Mouse (Mus musculus): ENCODE measurements around the gene B4galt2. TPM values are rescaled to one million over a fixed set of nuclear protein-coding genes. Genes with fewer than 3 reads are reported as not detected.

B4galt2 gene
- 5.2 and 5.7 TPM in 2 replicates for polyA plus RNA-seq (2016; fragmentation: Nextera tagmentation; extraction: Ambion mirVana)

GRCm38 (mm10) chr4:117882701-117883691 lies at the start of gene B4galt2:
TSS of gene B4galt2 (minus strand) at chr4:117883487.
- H3K9ac ChIP-seq, result peak within 1 kb of the TSS; percentile 80
- H3K4me1 ChIP-seq, result peaks cover 49% of the 10 kb centered on the region
- peak within 1 kb of the TSS; percentile 94 for H3K4me2 ChIP-seq
- H3K9me3 ChIP-seq (replicated peaks), result no peaks in the 10 kb centered on the region
- H3K27ac ChIP-seq, result no peak within 1 kb of the TSS
- H3K4me3 ChIP-seq, result peak within 1 kb of the TSS; percentile 67
- 0 out of 2 replicates have a peak, but pooled peaks have one; percentile 2 for ATAC-seq
- peaks cover 26% of the 10 kb centered on the region for H3K36me3 ChIP-seq
- 3% methylated on average over 62 of the region's 103 CpGs for WGBS (ENCODE audit: insufficient replicate concordance)
- H3K27me3 ChIP-seq (replicated peaks), result peaks cover 33% of the 10 kb centered on the region

GRCm38 (mm10) chr4:117929391-117929881 lies 46.1 kb upstream of the B4galt2 start, which contains the start of gene Artn:
TSS of gene Artn (minus strand) at chr4:117929763.
- Histone ChIP-seq H3K27me3 (replicated peaks) (peaks cover 78% of the 10 kb centered on the region), H3K4me2 (peak within 1 kb of the TSS; percentile 78), H3K4me3 (peak within 1 kb of the TSS; percentile 57), H3K4me1 (peaks cover 44% of the 10 kb centered on the region), H3K9ac (peak within 1 kb of the TSS; percentile 73), H3K36me3 (0 out of 2 replicates have a peak, but pooled peaks cover 6% of the 10 kb centered on the region), H3K9me3 (replicated peaks) (no peaks in the 10 kb centered on the region; the same call in 1 of the 2 replicates), H3K27ac (peak within 1 kb of the TSS; percentile 84)
- 3% methylated on average over 33 of the region's 33 CpGs for WGBS (ENCODE audit: insufficient replicate concordance)
- no peak for ATAC-seq

- Histone ChIP-seq H3K4me2 (peak overlapping the region; percentile 78), H3K9ac (peak overlapping the region; percentile 73), H3K27ac (peak overlapping the region; percentile 84), H3K36me3 (0 out of 2 replicates have a peak, but pooled peaks cover 6% of the 10 kb centered on the region), H3K27me3 (replicated peaks) (peaks cover 85% of the 10 kb centered on the region), H3K4me1 (peaks cover 50% of the 10 kb centered on the region), H3K4me3 (peak overlapping the region; percentile 57), H3K9me3 (replicated peaks) (no peaks in the 10 kb centered on the region; the same call in 1 of the 2 replicates)
- peak; percentile 93 for ATAC-seq
- 3% methylated on average over 13 of the region's 13 CpGs for WGBS (ENCODE audit: insufficient replicate concordance)
Observed at GRCm38 (mm10) chr4:117928699-117929241, 45.5 kb upstream of the B4galt2 start.

- H3K4me3 ChIP-seq, result peak overlapping the region; percentile 57
- WGBS (ENCODE audit: insufficient replicate concordance), result 12% methylated on average over 6 of the region's 6 CpGs
- peaks cover 56% of the 10 kb centered on the region for H3K4me1 ChIP-seq
- H3K36me3 ChIP-seq, result 0 out of 2 replicates have a peak, but pooled peaks cover 6% of the 10 kb centered on the region
- peak overlapping the region; percentile 78 for H3K4me2 ChIP-seq
- no peaks in the 10 kb centered on the region; the same call in 1 of the 2 replicates for H3K9me3 ChIP-seq (replicated peaks)
- H3K27ac ChIP-seq, result peak overlapping the region; percentile 84
- peak; percentile 48 for ATAC-seq
- H3K9ac ChIP-seq, result peak overlapping the region; percentile 52
- H3K27me3 ChIP-seq (replicated peaks), result peaks cover 90% of the 10 kb centered on the region
Observed at GRCm38 (mm10) chr4:117928234-117928633, 44.9 kb upstream of the B4galt2 start.

- H3K9me3 ChIP-seq (replicated peaks), result no peaks in the 10 kb centered on the region; the same call in 1 of the 2 replicates
- H3K27ac ChIP-seq, result no peak overlapping the region
- 2% methylated on average over 71 of the region's 71 CpGs for WGBS (ENCODE audit: insufficient replicate concordance)
- peak overlapping the region; percentile 52 for H3K9ac ChIP-seq
- 0 out of 2 replicates have a peak, but pooled peaks cover 6% of the 10 kb centered on the region for H3K36me3 ChIP-seq
- no peak for ATAC-seq
- peaks cover 98% of the 10 kb centered on the region for H3K27me3 ChIP-seq (replicated peaks)
- H3K4me2 ChIP-seq, result peak overlapping the region; percentile 78
- peaks cover 56% of the 10 kb centered on the region for H3K4me1 ChIP-seq
- peak overlapping the region; percentile 57 for H3K4me3 ChIP-seq
Observed at GRCm38 (mm10) chr4:117926545-117927482, 43.5 kb upstream of the B4galt2 start.

- Histone ChIP-seq H3K9ac (no peak overlapping the region), H3K27me3 (replicated peaks) (peaks cover 84% of the 10 kb centered on the region), H3K27ac (no peak overlapping the region), H3K4me1 (peaks cover 51% of the 10 kb centered on the region), H3K4me2 (no peak overlapping the region), H3K9me3 (replicated peaks) (no peaks in the 10 kb centered on the region), H3K36me3 (0 out of 2 replicates have a peak, but pooled peaks cover 6% of the 10 kb centered on the region), H3K4me3 (no peak overlapping the region)
- ATAC-seq, result no peak
- 25% methylated on average over 6 of the region's 6 CpGs for WGBS (ENCODE audit: insufficient replicate concordance)
Observed at GRCm38 (mm10) chr4:117924916-117925315, 41.6 kb upstream of the B4galt2 start.

- Histone ChIP-seq H3K27me3 (replicated peaks) (peaks cover 71% of the 10 kb centered on the region), H3K9me3 (replicated peaks) (no peaks in the 10 kb centered on the region), H3K9ac (no peak overlapping the region), H3K27ac (no peak overlapping the region), H3K4me1 (peaks cover 42% of the 10 kb centered on the region), H3K4me3 (no peak overlapping the region), H3K36me3 (0 out of 2 replicates have a peak, but pooled peaks cover 6% of the 10 kb centered on the region), H3K4me2 (no peak overlapping the region)
- ATAC-seq, result no peak
- 59% methylated on average over 2 of the region's 2 CpGs for WGBS (ENCODE audit: insufficient replicate concordance)
Observed at GRCm38 (mm10) chr4:117923450-117923849, 40.2 kb upstream of the B4galt2 start.

- H3K27ac ChIP-seq, result no peak overlapping the region
- H3K4me2 ChIP-seq, result no peak overlapping the region
- peaks cover 50% of the 10 kb centered on the region for H3K27me3 ChIP-seq (replicated peaks)
- H3K4me1 ChIP-seq, result peaks cover 42% of the 10 kb centered on the region
- ATAC-seq, result no peak
- no peak overlapping the region for H3K9ac ChIP-seq
- no peaks in the 10 kb centered on the region for H3K9me3 ChIP-seq (replicated peaks)
- H3K36me3 ChIP-seq, result 0 out of 2 replicates have a peak, but pooled peaks cover 3% of the 10 kb centered on the region
- no peak overlapping the region for H3K4me3 ChIP-seq
- 75% methylated on average over 2 of the region's 2 CpGs for WGBS (ENCODE audit: insufficient replicate concordance)
Observed at GRCm38 (mm10) chr4:117921358-117921757, 38.1 kb upstream of the B4galt2 start.

GRCm38 (mm10) chr4:117918762-117919161 lies 35.5 kb upstream of the B4galt2 start:
- no peak overlapping the region for H3K4me3 ChIP-seq
- no peak for ATAC-seq
- no peaks in the 10 kb centered on the region for H3K36me3 ChIP-seq
- H3K27ac ChIP-seq, result no peak overlapping the region
- H3K9ac ChIP-seq, result no peak overlapping the region
- no peaks in the 10 kb centered on the region for H3K9me3 ChIP-seq (replicated peaks)
- peaks cover 24% of the 10 kb centered on the region for H3K27me3 ChIP-seq (replicated peaks)
- H3K4me1 ChIP-seq, result peaks cover 47% of the 10 kb centered on the region
- no peak overlapping the region for H3K4me2 ChIP-seq
- 50% methylated on average over 5 of the region's 5 CpGs for WGBS (ENCODE audit: insufficient replicate concordance)

GRCm38 (mm10) chr4:117918261-117918660 lies 35.0 kb upstream of the B4galt2 start:
- H3K4me1 ChIP-seq, result peaks cover 47% of the 10 kb centered on the region
- H3K36me3 ChIP-seq, result no peaks in the 10 kb centered on the region
- H3K4me2 ChIP-seq, result no peak overlapping the region
- H3K27ac ChIP-seq, result peak overlapping the region; percentile 49; the same call in 1 of the 2 replicates
- H3K9me3 ChIP-seq (replicated peaks), result no peaks in the 10 kb centered on the region
- no peak overlapping the region for H3K4me3 ChIP-seq
- ATAC-seq, result no peak
- H3K27me3 ChIP-seq (replicated peaks), result peaks cover 19% of the 10 kb centered on the region
- no peak overlapping the region for H3K9ac ChIP-seq
- WGBS (ENCODE audit: insufficient replicate concordance), result 65% methylated on average over 3 of the region's 3 CpGs

- Histone ChIP-seq H3K4me2 (no peak overlapping the region), H3K4me1 (peaks cover 51% of the 10 kb centered on the region), H3K36me3 (no peaks in the 10 kb centered on the region), H3K9ac (no peak overlapping the region), H3K9me3 (replicated peaks) (no peaks in the 10 kb centered on the region), H3K27ac (peak overlapping the region; percentile 49; the same call in 1 of the 2 replicates), H3K4me3 (no peak overlapping the region), H3K27me3 (replicated peaks) (peaks cover 15% of the 10 kb centered on the region)
- 70% methylated on average over 4 of the region's 4 CpGs for WGBS (ENCODE audit: insufficient replicate concordance)
- ATAC-seq, result no peak
Observed at GRCm38 (mm10) chr4:117917847-117918246, 34.6 kb upstream of the B4galt2 start.
